Mouse (Mus musculus) cerebellum, adult 2 months (tissue): ENCODE data around the gene Hypk. TPM values are rescaled to one million over a fixed set of nuclear protein-coding genes. Genes with fewer than 3 reads are reported as not detected.
"Not testable (repeated sequence)": the region's sequence is repeated elsewhere in the genome, so short reads cannot be mapped to it uniquely, and the experiment has no call there.

Experiments used
- DNase-seq, 2 experiments: peaks; one replicate each; pipeline ENCODE4 v3.0.0; 2021
- H3K27ac ChIP-seq: fragments of 200-500 bp; 2 replicates; pipeline ENCODE4 v1.5.1; 2012; ENCODE audit warnings: low read length, control low read depth, inconsistent platforms; ENCODE audit not compliant: insufficient read depth
- H3K27me3 ChIP-seq: fragments of 200-500 bp; 2 replicates; pipeline ENCODE4 v1.6.1; 2012; ENCODE audit warnings: inconsistent platforms, mild to moderate bottlenecking, low read length, moderate library complexity; ENCODE audit not compliant: control insufficient read depth, insufficient read depth
- H3K4me1 ChIP-seq: fragments of 200-500 bp; 2 replicates; pipeline ENCODE4 v1.6.1; 2011; ENCODE audit warnings: low read length; ENCODE audit not compliant: control insufficient read depth, insufficient read depth
- H3K4me3 ChIP-seq: fragments of 200-500 bp; replicated peaks from 2 replicates; pipeline ENCODE3; 2011; ENCODE audit warnings: mild to moderate bottlenecking, low read depth, low read length, control low read depth; ENCODE audit not compliant: insufficient read depth
- CTCF ChIP-seq: fragments of 200-500 bp; IDR thresholded peaks from 2 replicates; pipeline ENCODE4 v1.5.1; 2011; ENCODE audit warnings: low read depth, mild to moderate bottlenecking, control low read depth, low read length, moderate library complexity, borderline replicate concordance; ENCODE audit not compliant: insufficient read depth
- POLR2A ChIP-seq: fragments of 200-500 bp; IDR thresholded peaks from 2 replicates; pipeline ENCODE4 v1.6.1; 2011; ENCODE audit warnings: low read length, control low read depth, borderline replicate concordance; ENCODE audit not compliant: insufficient read depth
- WGBS: fragments of 180-500 bp; shearing (Covaris S2); methylation state at CpG from one replicate; pipeline ENCODE4 v1.1.7; 2018; 5-methylcytosine and 5-hydroxymethylcytosine counted together
- polyA plus RNA-seq: library from polyadenylated mRNA; depleted of rRNA; stranded (reverse); fragments of >200 nt; gene quantifications from 2 replicates; pipeline ENCODE4 v1.2.3, GENCODE M21; 2012

Gene Hypk
- polyA plus RNA-seq, 1 experiment, result 24.7 TPM

GRCm38 (mm10) chr2:121473301-121474179 is 20.4 kb downstream of the Hypk start, which contains the start of gene Mfap1b:
Mfap1b (minus strand) TSS chr2:121474067.
- WGBS, result 6% methylated on average over 41 of the region's 41 CpGs
- peak within 1 kb of the TSS; percentile 75 for H3K4me3 ChIP-seq
- peak; percentile 94 for TF ChIP-seq POLR2A
- DNase-seq, result peak; percentile 82 to 89
- H3K4me1 ChIP-seq, H3K27me3 ChIP-seq, H3K27ac ChIP-seq: not testable (repeated sequence)

- H3K27ac ChIP-seq, result no peak overlapping the region
- H3K4me1 ChIP-seq, result no peaks in the 10 kb centered on the region
- DNase-seq, result no peak
- 27% methylated on average over 8 of the region's 8 CpGs for WGBS
- no peaks in the 10 kb centered on the region for H3K27me3 ChIP-seq
- H3K4me3 ChIP-seq, result peak overlapping the region; percentile 54
- TF ChIP-seq CTCF, result no peak
- TF ChIP-seq POLR2A, result no peak
Observed at GRCm38 (mm10) chr2:121474180-121474535, 21.1 kb downstream of the Hypk start.

GRCm38 (mm10) chr2:121475306-121475705 is 22.2 kb downstream of the Hypk start:
- not testable (repeated sequence) for H3K4me3 ChIP-seq, DNase-seq, H3K4me1 ChIP-seq, H3K27me3 ChIP-seq, H3K27ac ChIP-seq
- 94% methylated on average over 2 of the region's 2 CpGs for WGBS

- Histone ChIP-seq H3K4me3 (no peak overlapping the region), H3K27ac (no peak overlapping the region), H3K4me1 (no peaks in the 10 kb centered on the region), H3K27me3 (no peaks in the 10 kb centered on the region)
- DNase-seq, result no peak
- TF ChIP-seq CTCF (no peak), POLR2A (no peak)
- 72% methylated on average over 3 of the region's 3 CpGs for WGBS
Observed at GRCm38 (mm10) chr2:121477491-121478266, 24.6 kb downstream of the Hypk start.

- TF ChIP-seq POLR2A, result no peak
- peak; percentile 28; the same call in 1 of the 2 replicates for TF ChIP-seq CTCF
- H3K4me3 ChIP-seq, result no peak overlapping the region
- WGBS, result 54% methylated on average over 3 of the region's 3 CpGs
- DNase-seq, result no peak
- H3K4me1 ChIP-seq, result no peaks in the 10 kb centered on the region
- no peaks in the 10 kb centered on the region; the same call in 1 of the 2 replicates for H3K27me3 ChIP-seq
- no peak overlapping the region for H3K27ac ChIP-seq
Observed at GRCm38 (mm10) chr2:121480498-121480897, 27.4 kb downstream of the Hypk start.

- H3K4me3 ChIP-seq, H3K27me3 ChIP-seq, DNase-seq, H3K4me1 ChIP-seq, H3K27ac ChIP-seq: not testable (repeated sequence)
- WGBS, result 88% methylated on average over 13 of the region's 13 CpGs
Observed at GRCm38 (mm10) chr2:121480916-121481315, 27.8 kb downstream of the Hypk start.

- no peaks in the 10 kb centered on the region; the same call in 1 of the 2 replicates for H3K27me3 ChIP-seq
- 12% methylated on average over 8 of the region's 8 CpGs for WGBS
Observed at GRCm38 (mm10) chr2:121483576-121483975, 30.5 kb downstream of the Hypk start.

GRCm38 (mm10) chr2:121484403-121484802 is 31.3 kb downstream of the Hypk start:
- whole genome bisulfite sequencing, result 80% methylated on average over 2 of the region's 2 CpGs
- not testable (repeated sequence) for H3K27me3 ChIP-seq, DNase-seq, H3K27ac ChIP-seq, H3K4me1 ChIP-seq, H3K4me3 ChIP-seq

More at GRCm38 (mm10) chr2:121483576-121483975, 30.5 kb downstream of the Hypk start:
- no peak for TF ChIP-seq CTCF
- no peak for TF ChIP-seq POLR2A
- DNase-seq, result no peak
- Histone ChIP-seq H3K27ac (no peak overlapping the region), H3K4me3 (no peak overlapping the region), H3K4me1 (no peaks in the 10 kb centered on the region)

GRCm38 (mm10) chr2:121501550-121501949 is 48.5 kb downstream of the Hypk start:
- WGBS, result 83% methylated on average over 3 of the region's 6 CpGs
- not testable (repeated sequence) for H3K27ac ChIP-seq, H3K27me3 ChIP-seq, H3K4me1 ChIP-seq, H3K4me3 ChIP-seq, DNase-seq
